In genomic region chr2:61802656-61803251, GRCm38 (mm10) we compare ENCODE assay signal across 7 mouse cellular contexts. TPM values are rescaled to one million over a fixed set of nuclear protein-coding genes. Genes with fewer than 3 reads are reported as not detected.
DNase-seq lines count a peak whose midpoint lies in the region; ATAC-seq and TF ChIP-seq lines count a peak whose summit lies in the region.

Gene Tbr1 (plus strand): TSS chr2:61802930.

- H3K36me3 ChIP-seq in lung, embryonic 15.5 days, result no peaks in the 10 kb centered on the region
- peaks cover 5% of the 10 kb centered on the region; the same call in 1 of the 2 replicates for H3K36me3 ChIP-seq in hindbrain, embryonic 15.5 days
- H3K36me3 ChIP-seq in liver, embryonic 12.5 days, result peaks cover 10% of the 10 kb centered on the region
- H3K36me3 ChIP-seq in stomach, postnatal 0 days (ENCODE audit: control insufficient read depth, insufficient read depth, low read length), result no peaks in the 10 kb centered on the region

- no peaks in the 10 kb centered on the region for H3K9me3 ChIP-seq in lung, embryonic 15.5 days
- H3K9me3 ChIP-seq in hindbrain, embryonic 15.5 days, result no peaks in the 10 kb centered on the region
- H3K9me3 ChIP-seq in liver, embryonic 12.5 days (replicated peaks), result no peaks in the 10 kb centered on the region
- H3K9me3 ChIP-seq in stomach, postnatal 0 days (ENCODE audit: control insufficient read depth, low read length), result no peaks in the 10 kb centered on the region

- no peak for DNase-seq in lung, postnatal 25 days (ENCODE audit: low spot score)
- DNase-seq in embryo, embryonic 11 days, result peak; percentile 59
- DNase-seq in stomach, postnatal 0 days (ENCODE audit: low spot score), result peak; percentile 14
- no peak for DNase-seq in MN1 (ENCODE audit: low spot score)

- ATAC-seq in lung, embryonic 15.5 days (ENCODE audit: borderline replicate concordance, extremely low read depth, low FRiP score, low TSS enrichment), result 0 out of 2 replicates have a peak, but pooled peaks have one; percentile 9
- peak; percentile 63 for ATAC-seq in hindbrain, embryonic 15.5 days (ENCODE audit: low FRiP score, low read depth)
- peak; percentile 70 for ATAC-seq in liver, embryonic 12.5 days
- 0 out of 2 replicates have a peak, but pooled peaks have one; percentile 45 for ATAC-seq in stomach, postnatal 0 days (ENCODE audit: low FRiP score, low TSS enrichment)

- H3K4me1 ChIP-seq in lung, embryonic 15.5 days, result peaks cover 17% of the 10 kb centered on the region
- peaks cover 13% of the 10 kb centered on the region; the same call in 1 of the 2 replicates for H3K4me1 ChIP-seq in hindbrain, embryonic 15.5 days (replicated peaks)
- peaks cover 24% of the 10 kb centered on the region for H3K4me1 ChIP-seq in liver, embryonic 12.5 days
- H3K4me1 ChIP-seq in stomach, postnatal 0 days (replicated peaks; ENCODE audit: control insufficient read depth, insufficient read depth), result no peaks in the 10 kb centered on the region

- WGBS in lung, embryonic 15.5 days, result 9% methylated on average over 11 of the region's 11 CpGs
- WGBS in hindbrain, embryonic 15.5 days, result 8% methylated on average over 11 of the region's 11 CpGs
- WGBS in liver, embryonic 12.5 days (ENCODE audit: insufficient replicate concordance), result 14% methylated on average over 11 of the region's 11 CpGs
- whole genome bisulfite sequencing in stomach, postnatal 0 days, result 25% methylated on average over 11 of the region's 11 CpGs

- peaks cover 61% of the 10 kb centered on the region for H3K27me3 ChIP-seq in lung, embryonic 15.5 days
- H3K27me3 ChIP-seq in hindbrain, embryonic 15.5 days, result peaks cover 40% of the 10 kb centered on the region
- H3K27me3 ChIP-seq in liver, embryonic 12.5 days (replicated peaks), result peaks cover 70% of the 10 kb centered on the region
- peaks cover 3% of the 10 kb centered on the region; the same call in 1 of the 2 replicates for H3K27me3 ChIP-seq in stomach, postnatal 0 days (ENCODE audit: control insufficient read depth, insufficient read depth, low read length)

- H3K27ac ChIP-seq in lung, embryonic 15.5 days, result no peak within 1 kb of the TSS
- no peak within 1 kb of the TSS for H3K27ac ChIP-seq in hindbrain, embryonic 15.5 days (replicated peaks)
- H3K27ac ChIP-seq in liver, embryonic 12.5 days, result no peak within 1 kb of the TSS
- no peak within 1 kb of the TSS for H3K27ac ChIP-seq in stomach, postnatal 0 days (replicated peaks)

- no peak for TF ChIP-seq EP300 in stomach, postnatal 0 days (optimal IDR thresholded peaks at IDR 0.05)

- no peak for TF ChIP-seq CTCF in stomach, postnatal 0 days (IDR thresholded peaks at IDR 0.05; ENCODE audit: low read depth)

- no peak within 1 kb of the TSS for H3K9ac ChIP-seq in lung, embryonic 15.5 days
- H3K9ac ChIP-seq in hindbrain, embryonic 15.5 days, result no peak within 1 kb of the TSS
- no peak within 1 kb of the TSS for H3K9ac ChIP-seq in liver, embryonic 12.5 days
- H3K9ac ChIP-seq in stomach, postnatal 0 days (ENCODE audit: low read length), result no peak within 1 kb of the TSS

- H3K4me3 ChIP-seq in lung, embryonic 15.5 days, result no peak within 1 kb of the TSS
- no peak within 1 kb of the TSS for H3K4me3 ChIP-seq in hindbrain, embryonic 15.5 days
- no peak within 1 kb of the TSS; the same call in 1 of the 2 replicates for H3K4me3 ChIP-seq in liver, embryonic 12.5 days
- H3K4me3 ChIP-seq in stomach, postnatal 0 days (ENCODE audit: low read depth, low read length), result no peak within 1 kb of the TSS

- peak within 1 kb of the TSS; percentile 26; the same call in 1 of the 2 replicates for H3K4me2 ChIP-seq in lung, embryonic 15.5 days
- H3K4me2 ChIP-seq in hindbrain, embryonic 15.5 days, result peak within 1 kb of the TSS; percentile 6; the same call in 1 of the 2 replicates
- H3K4me2 ChIP-seq in liver, embryonic 12.5 days, result peak within 1 kb of the TSS; percentile 18
- H3K4me2 ChIP-seq in stomach, postnatal 0 days (replicated peaks; ENCODE audit: low read depth), result no peak within 1 kb of the TSS

RNA-seq across cellular contexts. Expression of gene Tbr1, which starts in this region (rescaled TPM):
- polyA plus RNA-seq in lung, embryonic 15.5 days (2015; fragmentation: Nextera tagmentation; extraction: Ambion mirVana), result 0.08 and 0.09 TPM in 2 replicates
- 1.00 and 3.3 TPM in 2 replicates for polyA plus RNA-seq in hindbrain, embryonic 15.5 days (2015; fragmentation: Nextera tagmentation; extraction: Ambion mirVana)
- polyA plus RNA-seq in liver, embryonic 12.5 days (2016; fragmentation: Nextera tagmentation; extraction: Ambion mirVana), result not detected in 2 replicates
- not detected in 2 replicates for polyA plus RNA-seq in stomach, postnatal 0 days (2015; fragmentation: Nextera tagmentation; extraction: Ambion mirVana)

Comparison
In these comparisons a context has a peak if more than half of its experiments do, and no peak if none do; other contexts are left out.
1. Peak in ATAC-seq and H3K4me2 ChIP-seq in lung, embryonic 15.5 days; RNA of the gene not detected or under 1 TPM.
2. Peak in ATAC-seq and H3K4me2 ChIP-seq in liver, embryonic 12.5 days; RNA of the gene not detected or under 1 TPM.
3. Peak in DNase-seq and ATAC-seq in stomach, postnatal 0 days; RNA of the gene not detected or under 1 TPM.
4. ATAC-seq: peak in every context shown above with its lines; median percentile 70 in liver, embryonic 12.5 days; 63 in hindbrain, embryonic 15.5 days; 45 in stomach, postnatal 0 days; 9 in lung, embryonic 15.5 days.